Mouse (Mus musculus) T-helper 1 cell (primary cell): Measurements from ENCODE around the gene 2610301B20Rik.

Source experiments
- in situ Hi-C: fragments of 300-600 bp; cut with MboI, MseI; formaldehyde crosslinking; loops from one replicate; pipeline ENCODE4 v1.15.1; 2025; ENCODE audit warnings: high pct_unique_total_duplicates

Gene 2610301B20Rik

DNA sequence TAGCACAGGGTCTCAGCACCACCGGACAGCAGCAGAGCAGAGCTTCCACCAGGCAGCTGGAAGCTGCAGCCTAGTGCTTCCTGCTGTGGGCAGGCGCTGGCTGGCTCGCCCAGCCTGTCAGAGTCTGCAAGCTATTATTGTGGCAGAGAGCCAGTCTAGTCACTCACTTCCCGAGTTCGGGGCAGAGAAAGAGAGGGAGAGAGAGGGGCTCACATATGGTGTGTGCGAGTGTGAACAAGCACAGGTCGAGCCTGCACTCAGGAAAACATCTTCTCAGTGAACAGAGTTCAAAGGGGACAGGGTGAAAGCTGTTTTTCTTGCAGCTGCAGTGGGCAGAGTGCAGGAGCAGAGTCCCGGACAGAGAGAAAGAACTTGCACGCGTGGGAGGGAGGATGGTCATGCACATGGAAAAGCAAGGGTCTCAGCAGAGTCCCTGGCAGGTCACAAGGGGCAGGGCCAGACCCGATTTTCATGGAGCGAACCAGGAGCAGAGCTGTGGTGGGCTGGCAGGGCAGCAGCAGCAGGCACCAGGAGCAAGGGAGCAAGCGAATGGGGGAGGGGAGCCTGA, 31.0 kb downstream of the 2610301B20Rik start:
- in situ Hi-C loops = no loop called here

DNA sequence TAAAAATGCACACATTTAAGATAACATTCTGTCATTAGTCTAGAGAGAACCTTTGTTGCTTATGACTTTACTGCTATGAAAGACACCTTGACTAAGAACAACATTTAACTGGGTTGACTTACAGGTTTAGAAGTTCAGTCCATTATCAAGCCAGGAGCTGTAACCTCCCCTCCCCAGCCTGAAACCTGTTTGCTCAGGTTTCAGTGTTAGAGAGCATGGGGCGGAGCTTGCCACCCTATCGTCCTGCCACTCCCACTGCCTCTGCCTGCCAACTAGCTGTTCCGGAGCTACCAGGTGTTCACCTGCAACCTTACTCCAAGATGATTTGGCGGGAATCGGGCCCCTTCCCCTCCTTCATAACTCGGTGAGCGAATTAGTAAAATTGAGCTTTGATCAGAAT, 37.1 kb downstream of the 2610301B20Rik start:
- in situ Hi-C loops = loop anchor here (5.0 to 10.0 kb wide), 2 partner anchors 103 to 251 kb away; no protein-coding TSS in a partner anchor

DNA sequence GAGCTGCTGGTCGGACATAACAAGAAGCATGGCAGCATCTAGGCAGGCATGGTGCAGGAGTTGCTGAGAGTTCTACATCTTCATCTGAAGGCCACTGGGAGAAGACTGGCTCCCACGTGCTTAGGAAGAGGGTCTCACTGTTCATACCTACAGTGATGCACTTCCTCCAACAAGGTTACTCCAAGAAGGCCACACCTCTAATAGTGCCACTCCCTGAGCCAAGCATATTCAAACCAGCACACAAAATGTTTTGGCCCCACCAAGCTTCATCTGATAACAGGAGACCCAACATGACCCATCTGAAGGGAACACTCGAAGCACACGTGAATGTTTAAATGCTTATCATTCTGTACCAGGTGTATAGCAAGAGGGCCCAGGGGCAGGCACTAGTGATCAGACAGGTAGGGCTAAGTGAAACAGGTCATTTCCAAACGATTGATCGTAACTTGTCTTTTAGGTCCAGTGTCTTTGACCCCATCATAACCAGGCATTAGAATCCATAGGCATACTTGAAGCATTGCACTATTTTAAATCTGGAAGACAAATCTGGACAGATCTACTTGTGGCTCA, 37.7 kb downstream of the 2610301B20Rik start:
- in situ Hi-C loops = loop anchor here (5.0 to 10.0 kb wide), 2 partner anchors 103 to 250 kb away; no protein-coding TSS in a partner anchor

DNA sequence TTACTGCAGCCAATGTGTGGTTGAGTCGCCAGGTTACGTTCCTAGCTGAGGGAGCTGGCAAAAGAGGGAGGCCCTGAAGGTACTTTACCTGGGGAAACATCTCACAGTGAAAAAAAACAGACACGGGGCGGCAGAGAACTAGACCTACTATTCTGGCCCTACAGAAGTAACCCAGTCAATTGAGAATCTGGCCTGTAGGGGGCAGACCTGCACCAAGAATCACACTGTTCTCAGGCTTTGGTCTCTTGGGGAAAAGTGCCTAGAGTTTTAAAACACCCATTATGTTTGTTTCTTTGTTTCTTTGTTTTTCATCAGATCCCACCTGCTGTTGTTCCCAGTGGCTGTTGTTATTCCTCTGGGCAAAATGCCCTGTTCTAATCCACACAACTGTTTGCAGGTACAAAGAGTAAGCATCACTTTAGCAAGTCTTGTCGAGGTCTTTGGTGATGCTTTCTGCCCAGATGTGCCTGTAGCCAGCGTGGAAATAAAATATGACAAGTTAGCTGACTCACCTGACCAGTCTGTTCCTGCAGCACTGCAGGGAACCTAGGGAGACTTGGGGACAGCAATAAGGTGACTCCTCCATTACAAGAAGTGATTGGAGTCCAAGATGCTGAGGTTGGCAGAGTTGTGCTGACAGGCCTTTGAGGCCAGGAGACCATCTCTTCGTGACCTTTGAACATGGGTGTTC, 38.5 kb downstream of the 2610301B20Rik start:
- in situ Hi-C loops = loop anchor here (5.0 to 10.0 kb wide), 2 partner anchors 102 to 250 kb away; no protein-coding TSS in a partner anchor

DNA sequence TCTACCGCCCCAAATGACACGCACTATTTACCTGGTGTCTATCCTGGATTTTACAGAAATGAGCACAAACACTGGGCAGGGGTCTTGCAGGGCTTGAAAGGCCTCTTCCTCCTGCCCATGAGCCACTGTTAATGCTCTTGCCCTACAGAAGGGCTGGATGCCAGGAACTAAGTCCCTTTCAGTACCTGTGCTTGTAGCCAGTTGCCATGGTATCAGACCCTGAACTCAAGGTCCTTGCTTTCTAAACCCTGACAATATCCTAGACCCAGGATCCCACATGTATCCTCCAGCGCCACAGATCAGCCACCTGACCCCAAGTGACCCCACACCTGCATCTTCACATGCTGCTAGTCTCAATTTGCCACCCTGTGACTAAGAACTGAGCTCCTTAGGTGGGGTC, 39.1 kb downstream of the 2610301B20Rik start:
- in situ Hi-C loops = loop anchor here (5.0 to 10.0 kb wide), 2 partner anchors 101 to 249 kb away; no protein-coding TSS in a partner anchor

DNA sequence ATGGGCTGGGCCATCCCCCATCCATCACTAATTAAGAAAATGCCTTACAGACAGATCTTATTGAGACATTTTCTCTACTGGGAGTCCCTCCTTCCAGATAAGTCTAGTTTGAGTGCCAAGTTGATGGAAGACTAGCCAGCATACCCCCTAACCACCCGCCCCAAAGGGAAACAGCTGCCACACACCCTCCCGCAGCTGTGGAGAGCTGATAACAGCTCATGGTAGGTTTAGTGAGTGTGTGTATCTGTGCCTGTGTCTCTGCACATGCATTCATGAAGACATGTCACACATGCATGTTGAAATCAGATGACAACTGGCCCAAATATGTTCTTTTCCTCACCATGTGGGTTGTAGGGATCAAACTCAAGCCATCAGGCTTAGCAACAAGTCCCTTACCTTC, 40.5 kb downstream of the 2610301B20Rik start:
- in situ Hi-C loops = loop anchor here (5.0 to 10.0 kb wide), 2 partner anchors 100 to 248 kb away; no protein-coding TSS in a partner anchor

DNA sequence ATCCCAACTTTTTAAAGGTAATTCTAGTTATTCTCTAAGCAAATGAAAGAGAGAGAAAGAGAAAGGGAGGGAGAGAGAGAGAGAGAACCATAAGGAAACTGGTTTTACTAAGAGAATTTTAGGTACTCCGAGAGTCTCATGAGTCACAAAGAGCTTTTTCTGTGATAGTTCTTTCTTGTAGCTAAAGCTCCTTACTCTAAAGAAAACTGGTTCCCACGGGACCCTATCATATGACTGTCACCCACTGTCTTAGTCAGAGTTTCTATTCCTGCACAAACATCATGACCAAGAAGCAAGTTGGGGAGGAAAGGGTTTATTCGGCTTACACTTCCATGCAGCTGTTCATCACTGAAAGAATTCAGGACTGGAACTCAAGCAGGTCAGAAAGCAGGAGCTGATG, 41.0 kb downstream of the 2610301B20Rik start:
- in situ Hi-C loops = loop anchor here (10.0 kb wide), 1 partner anchor 100 kb away; no protein-coding TSS in a partner anchor

DNA sequence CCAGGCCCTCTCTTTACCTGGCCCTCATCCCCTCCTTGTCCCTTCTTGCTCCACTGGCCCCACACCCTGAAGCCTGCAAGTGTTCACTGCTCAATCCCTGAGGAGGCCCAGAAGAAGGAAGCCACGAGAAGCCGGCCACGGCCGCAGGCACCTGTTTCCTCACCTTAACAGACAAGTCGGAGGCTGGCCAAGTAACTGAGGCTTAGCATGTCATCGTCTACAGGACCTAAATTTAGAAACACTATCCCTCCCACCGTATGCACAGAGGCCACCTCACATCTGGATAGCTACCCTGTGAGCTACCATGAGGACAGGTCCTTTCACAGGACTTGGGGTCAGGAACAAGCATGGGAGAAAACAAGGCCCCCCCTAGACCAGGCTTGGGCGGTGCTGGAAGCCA, 44.1 kb downstream of the 2610301B20Rik start:
- in situ Hi-C loops = loop anchor here (10.0 kb wide), 1 partner anchor 96 kb away; no protein-coding TSS in a partner anchor

DNA sequence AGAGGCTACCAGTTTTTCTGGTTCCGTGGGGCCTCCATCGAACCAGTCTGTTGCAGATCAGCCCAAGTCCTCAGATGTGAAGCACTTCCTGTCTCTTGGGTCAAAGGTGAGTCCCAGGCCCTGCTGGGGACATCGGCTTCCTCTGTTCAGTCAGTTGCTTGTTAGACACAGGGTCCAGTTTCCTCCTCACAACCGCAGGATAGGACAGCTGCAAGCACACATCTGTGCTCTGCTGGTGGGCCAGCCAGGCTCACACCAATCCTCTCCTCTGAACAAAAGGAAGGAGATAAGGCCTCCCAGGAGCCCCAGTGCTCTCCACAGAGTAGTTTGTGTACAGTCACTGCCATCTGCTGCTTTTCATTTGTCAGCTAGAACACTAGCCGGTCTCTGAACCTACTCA, 44.8 kb downstream of the 2610301B20Rik start:
- in situ Hi-C loops = loop anchor here (10.0 kb wide), 1 partner anchor 96 kb away; no protein-coding TSS in a partner anchor

DNA sequence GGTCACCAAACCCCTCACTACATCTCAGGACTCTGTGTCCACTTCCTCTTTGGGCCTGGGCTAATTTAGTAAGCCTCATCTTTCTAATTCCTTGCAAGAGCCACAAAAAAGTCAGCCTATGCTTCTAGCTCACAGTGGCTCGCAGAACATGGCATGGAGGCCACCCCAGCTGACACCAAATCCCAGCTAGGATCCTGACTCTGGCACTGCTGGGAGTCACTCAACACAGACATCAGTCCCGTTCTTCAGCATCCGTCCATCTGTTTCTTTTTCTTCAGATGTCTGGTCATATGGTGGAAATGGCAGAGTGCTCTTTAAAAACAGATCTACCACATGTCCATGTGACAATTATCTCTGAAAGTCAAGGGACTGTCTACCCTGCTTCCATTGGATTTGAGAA, 45.2 kb downstream of the 2610301B20Rik start:
- in situ Hi-C loops = loop anchor here (10.0 kb wide), 1 partner anchor 95 kb away; no protein-coding TSS in a partner anchor

DNA sequence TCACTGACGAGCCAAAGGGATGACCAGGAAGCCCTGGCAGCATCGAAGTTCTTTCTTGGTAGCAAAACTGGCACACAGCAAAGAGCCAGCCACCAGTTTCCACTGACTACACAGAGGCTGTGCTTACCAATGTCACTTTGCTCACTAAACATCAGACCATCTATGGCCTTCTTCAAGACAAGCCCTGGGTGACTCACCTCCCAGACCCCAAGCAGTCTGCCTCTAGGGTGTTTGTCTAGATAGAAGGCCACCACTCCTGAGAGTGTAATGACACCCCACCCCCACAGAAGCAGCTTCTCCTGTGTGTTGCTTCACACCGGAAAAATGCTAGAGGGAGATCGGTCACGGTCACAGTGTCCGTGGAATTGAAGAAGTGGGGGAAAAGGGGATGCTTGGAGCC, 45.7 kb downstream of the 2610301B20Rik start:
- in situ Hi-C loops = loop anchor here (10.0 kb wide), 1 partner anchor 95 kb away; no protein-coding TSS in a partner anchor

DNA sequence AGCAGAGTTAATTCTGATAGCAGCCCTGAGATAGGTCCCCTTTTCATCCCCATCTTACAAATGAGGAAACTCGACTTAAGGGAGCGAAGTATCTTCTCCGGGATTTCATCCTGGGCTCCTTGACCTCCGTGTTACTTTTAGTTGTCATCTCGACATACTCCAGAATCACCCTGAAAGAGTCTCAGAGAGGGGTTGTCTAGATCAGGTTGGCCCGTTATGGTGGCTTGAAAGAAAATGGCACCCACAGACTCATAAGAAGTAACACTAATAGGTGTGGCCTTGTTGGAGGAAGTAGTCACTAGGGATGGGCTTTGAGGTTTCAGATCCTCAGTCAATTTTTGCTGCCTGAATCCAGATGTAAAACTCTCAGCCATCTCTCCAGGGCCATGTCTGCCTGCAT, 46.3 kb downstream of the 2610301B20Rik start:
- in situ Hi-C loops = no loop called here

DNA sequence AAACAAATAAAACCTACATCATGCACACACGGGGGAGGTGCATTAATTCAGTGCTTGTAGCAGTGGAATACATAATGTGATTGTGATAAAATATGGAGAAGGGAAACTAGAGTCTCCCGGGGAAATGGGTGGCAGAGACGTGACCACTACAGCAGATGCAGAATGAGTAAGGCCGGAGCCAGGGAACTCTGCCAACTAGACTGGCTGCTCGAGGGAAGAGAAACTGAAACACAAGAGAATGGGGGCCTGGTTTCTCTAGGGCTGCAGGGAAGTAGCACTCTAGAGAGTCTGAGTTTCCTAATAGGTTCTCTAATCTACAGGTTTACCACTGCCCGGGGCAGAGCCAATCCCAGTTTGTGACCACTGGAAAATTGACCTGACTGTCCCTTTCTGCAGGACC, 48.9 kb downstream of the 2610301B20Rik start:
- in situ Hi-C loops = no loop called here

DNA sequence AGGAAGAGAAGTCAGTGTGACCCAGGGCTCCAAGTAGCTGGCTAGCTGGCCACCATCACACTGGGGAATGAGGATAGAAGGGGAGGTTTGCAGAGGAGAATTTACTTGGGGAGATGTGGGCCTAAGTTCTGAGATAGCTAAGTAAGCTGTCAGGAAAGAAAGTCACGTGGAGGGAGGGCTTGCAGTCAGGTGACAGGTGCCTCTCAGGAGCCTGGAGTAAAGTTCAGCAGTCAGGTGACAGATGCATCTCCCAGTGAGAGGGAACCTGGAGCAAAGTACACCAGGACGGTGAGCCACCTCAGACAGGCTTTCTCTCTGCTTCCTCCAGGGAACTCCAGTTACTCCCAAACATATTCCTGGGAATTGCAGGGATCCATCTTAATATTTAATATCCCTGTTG, 49.8 kb downstream of the 2610301B20Rik start:
- in situ Hi-C loops = no loop called here

DNA sequence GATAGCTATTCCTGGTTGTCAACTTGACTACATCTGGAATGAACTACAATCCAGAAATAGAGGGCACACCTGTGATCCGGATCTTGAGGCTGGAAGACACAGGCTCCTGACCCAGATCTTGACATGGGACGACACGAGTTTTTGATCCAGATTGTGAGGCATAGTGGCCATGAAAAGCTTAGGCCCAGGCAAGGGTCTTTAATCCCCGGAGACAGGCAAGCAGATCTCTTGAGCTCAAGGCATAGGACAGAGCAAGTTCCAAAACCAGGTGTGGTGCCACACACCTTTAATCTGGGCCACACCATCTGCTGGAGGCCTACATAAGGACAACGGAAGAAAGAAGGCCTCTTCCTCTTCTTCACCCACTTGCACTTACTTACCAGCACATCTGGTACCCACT, 50.2 kb downstream of the 2610301B20Rik start:
- in situ Hi-C loops = no loop called here

DNA sequence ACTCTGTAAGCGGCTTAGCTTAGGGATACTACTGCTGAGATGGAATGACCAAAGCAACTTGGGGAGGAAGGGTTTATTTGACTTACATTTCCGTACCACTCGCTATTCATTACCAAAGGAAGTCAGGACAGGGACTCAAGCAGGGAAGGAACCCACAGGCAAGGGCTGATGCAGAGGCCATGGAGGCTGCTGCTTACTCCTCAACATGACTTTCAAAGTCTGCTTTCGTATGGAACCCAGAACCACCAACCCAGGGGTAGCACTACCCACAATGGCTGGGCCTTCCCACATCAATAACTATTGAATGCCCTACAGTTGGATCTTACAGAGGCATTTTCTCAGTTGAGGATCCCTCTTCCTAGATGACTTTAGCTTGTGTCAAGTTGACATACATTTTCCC, 52.1 kb downstream of the 2610301B20Rik start:
- in situ Hi-C loops = no loop called here

DNA sequence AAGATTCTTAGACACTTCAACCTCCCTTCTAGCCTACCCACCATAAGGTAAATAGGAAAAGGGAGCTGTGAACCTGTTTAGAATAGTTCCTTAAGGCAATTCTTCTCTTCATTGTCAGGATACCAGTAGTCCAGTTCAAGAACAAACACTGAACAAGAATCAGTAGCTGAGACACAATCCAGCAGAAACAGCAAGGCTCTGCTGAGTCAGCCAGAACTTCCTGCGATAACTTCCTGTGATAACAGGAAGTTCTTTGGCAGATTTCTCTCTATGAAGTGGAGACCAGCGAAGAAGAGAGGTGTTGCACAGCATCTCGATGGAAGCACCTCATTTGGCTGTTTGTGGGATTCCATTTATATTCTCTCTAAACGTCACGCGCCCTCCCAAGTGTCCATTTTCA, 53.9 kb downstream of the 2610301B20Rik start:
- in situ Hi-C loops = no loop called here

DNA sequence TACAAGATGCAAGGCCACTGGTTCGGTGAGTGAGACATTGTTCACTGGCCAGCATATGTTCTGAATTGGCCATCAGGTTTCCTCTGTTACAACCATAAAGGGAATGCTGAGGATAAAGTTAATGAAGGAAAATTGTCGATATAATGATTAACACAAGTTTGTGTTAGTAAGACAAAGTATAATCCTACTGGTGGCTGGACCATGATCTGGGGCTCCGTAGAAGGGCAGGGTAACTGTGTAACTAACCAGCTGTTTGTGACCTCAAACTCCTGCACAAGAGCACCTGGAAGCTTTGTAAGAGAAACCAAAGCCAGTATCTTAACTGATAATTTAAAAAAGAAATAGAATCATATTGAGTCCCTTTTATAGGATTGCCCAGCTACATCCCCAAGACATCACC, 55.4 kb downstream of the 2610301B20Rik start:
- in situ Hi-C loops = no loop called here

DNA sequence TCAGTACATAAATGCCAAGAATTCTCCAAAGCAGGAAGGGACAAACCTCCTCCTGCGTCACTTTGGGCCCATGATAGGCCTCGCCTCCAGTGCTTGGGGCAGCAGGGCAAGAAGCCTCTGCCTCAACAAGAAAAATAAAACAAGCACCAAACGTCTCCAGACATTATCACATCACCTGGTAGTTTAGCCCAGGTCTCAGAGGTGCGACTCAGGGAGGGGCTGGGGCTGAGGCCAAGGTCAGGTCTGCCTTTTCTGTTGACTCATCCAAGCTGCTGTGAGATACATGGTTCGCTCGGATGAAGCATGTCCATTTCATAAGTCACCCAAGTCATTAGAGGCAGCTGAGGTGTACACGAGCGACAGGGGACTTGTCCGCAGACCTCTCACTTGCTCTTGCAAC, 56.7 kb downstream of the 2610301B20Rik start:
- in situ Hi-C loops = no loop called here

DNA sequence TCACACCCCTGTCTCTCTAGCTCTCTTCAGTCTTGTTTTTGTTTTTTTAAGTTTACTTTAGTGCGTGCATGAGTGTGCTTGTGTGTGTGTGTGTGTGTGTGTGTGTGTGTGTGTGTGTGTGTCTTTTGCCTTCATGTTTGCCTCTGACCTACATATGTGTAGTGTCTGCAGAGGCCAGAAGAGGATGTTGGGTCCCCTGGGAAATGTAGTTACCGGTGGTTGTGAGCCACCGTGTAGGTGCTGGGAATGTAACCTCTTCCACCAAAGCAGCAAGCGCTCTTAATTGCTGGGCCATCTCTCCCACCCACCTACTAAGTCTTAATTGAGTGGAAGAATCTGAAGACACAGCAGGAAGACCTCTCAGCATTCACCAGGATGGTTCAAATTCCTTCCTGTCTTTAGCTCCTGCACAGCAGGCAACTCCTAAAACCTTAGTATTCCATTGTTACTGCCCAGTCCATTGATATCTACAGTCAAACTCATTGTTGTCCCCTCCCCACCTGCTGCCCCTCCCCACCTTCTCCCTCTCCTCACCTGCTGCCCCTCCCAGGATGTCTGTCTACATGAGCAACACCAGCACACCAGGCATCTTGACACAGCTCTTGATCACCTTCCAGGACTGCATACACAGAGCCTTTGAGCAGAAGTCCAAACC, 57.9 kb downstream of the 2610301B20Rik start:
- in situ Hi-C loops = no loop called here

DNA sequence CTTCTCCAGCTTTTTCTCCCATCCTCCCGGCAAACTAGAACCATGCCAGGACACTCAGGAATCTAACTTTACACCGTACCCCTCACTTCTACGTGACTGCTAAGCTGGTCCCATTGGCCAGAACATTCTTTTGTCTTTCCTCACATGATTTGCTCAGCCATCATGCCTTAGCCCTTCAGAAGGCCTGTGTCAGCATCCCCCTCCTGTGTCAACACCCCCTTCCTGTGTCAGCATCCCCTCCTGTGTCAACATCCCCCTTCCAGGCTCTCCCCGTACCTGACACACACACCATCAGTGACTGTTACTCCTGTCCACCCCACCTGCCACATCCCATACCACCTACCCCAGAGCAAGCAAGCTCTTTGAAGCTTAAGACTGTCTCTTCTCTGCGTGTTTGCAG, 58.5 kb downstream of the 2610301B20Rik start:
- in situ Hi-C loops = no loop called here

DNA sequence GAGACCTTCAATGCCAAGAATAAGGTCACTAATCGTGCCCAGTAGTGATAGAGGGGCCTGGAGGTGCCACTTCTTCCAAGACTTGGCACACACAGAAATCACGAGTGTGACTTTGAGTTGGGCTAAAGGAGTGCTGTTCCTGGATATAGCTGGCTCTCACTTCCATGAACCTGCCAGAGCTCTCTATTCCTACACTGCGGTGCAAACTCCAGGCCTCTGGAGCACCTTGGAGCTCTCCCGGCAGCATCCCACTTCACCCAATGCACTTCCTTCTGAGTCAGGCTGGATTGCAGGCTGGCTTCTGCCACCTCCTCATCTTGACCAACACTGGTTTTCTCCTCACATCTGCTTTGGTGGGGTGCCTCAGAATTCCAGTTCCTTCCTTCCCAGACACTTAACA, 62.5 kb downstream of the 2610301B20Rik start:
- in situ Hi-C loops = no loop called here
